Mouse (Mus musculus) liver, embryonic 12.5 days (tissue): ENCODE measurements around the gene Pdss2. TPM values are rescaled to one million over a fixed set of nuclear protein-coding genes. Genes with fewer than 3 reads are reported as not detected.

Source experiments
- ATAC-seq: fragments of 200-750 bp; cut with Nextera tagmentation; 2 replicates; pipeline ENCODE4 v1.8.0; 2017; ENCODE audit warnings: moderate number of reproducible peaks, mild to moderate bottlenecking, moderate library complexity
- H3K27ac ChIP-seq: fragments of 300-500 bp; sonication (generic); 2 replicates; pipeline ENCODE4 v1.5.1; 2016; ENCODE audit warnings: mild to moderate bottlenecking
- H3K27me3 ChIP-seq: fragments of 300-500 bp; sonication (generic); replicated peaks from 2 replicates; pipeline ENCODE4 v1.6.1; 2016; ENCODE audit warnings: mild to moderate bottlenecking, moderate library complexity
- H3K36me3 ChIP-seq: fragments of 300-500 bp; sonication (generic); 2 replicates; pipeline ENCODE4 v1.6.1; 2016; ENCODE audit warnings: mild to moderate bottlenecking, moderate library complexity
- H3K4me1 ChIP-seq: fragments of 300-500 bp; sonication (generic); 2 replicates; pipeline ENCODE4 v1.6.1; 2016
- H3K4me2 ChIP-seq: fragments of 300-500 bp; sonication (generic); 2 replicates; pipeline ENCODE4 v1.6.1; 2016; ENCODE audit warnings: mild to moderate bottlenecking, moderate library complexity
- H3K4me3 ChIP-seq: fragments of 300-500 bp; sonication (generic); 2 replicates; pipeline ENCODE4 v1.5.1; 2016; ENCODE audit warnings: mild to moderate bottlenecking, moderate library complexity
- H3K9ac ChIP-seq: fragments of 300-500 bp; sonication (generic); 2 replicates; pipeline ENCODE4 v1.6.1; 2016; ENCODE audit warnings: mild to moderate bottlenecking, moderate library complexity
- H3K9me3 ChIP-seq: fragments of 300-500 bp; sonication (generic); replicated peaks from 2 replicates; pipeline ENCODE4 v1.6.1; 2016; ENCODE audit warnings: mild to moderate bottlenecking, moderate library complexity
- WGBS: fragments of 180-500 bp; shearing (Covaris S2); methylation state at CpG from one replicate; pipeline ENCODE4 v1.1.7; 2016; ENCODE audit not compliant: insufficient replicate concordance; 5-methylcytosine and 5-hydroxymethylcytosine counted together
- polyA plus RNA-seq: library from polyadenylated mRNA; unstranded; fragments of >200 nt; fragmentation: Nextera tagmentation; extraction: Ambion mirVana; gene quantifications from 2 replicates; pipeline ENCODE4 v1.2.1, GENCODE M21; 2016

The Pdss2 gene
- polyA plus RNA-seq, 1 experiment from 2014 or later, result 10.2 TPM

DNA sequence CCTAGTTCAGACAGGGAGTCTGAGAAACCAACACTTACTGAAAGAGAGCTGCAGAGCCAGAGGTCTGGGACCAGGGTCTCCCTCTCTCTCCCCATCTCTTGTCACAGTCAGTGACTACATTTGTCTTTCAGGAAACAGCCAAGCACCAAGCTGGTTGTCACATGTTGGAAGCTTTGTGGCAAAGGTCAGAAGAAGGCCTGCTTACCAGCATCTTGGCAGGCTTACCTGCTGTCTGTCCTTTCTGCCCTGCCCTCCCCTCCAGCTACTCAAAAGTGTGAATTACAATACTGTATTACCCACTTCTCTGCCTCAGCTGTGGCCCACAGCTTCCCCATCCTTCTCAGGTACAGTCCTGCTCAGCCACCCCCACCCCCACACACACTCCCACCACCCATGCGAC, 232.9 kb downstream of the Pdss2 start:
- Histone ChIP-seq H3K27me3 (0 out of 2 replicates have a peak, but pooled peaks cover 12% of the 10 kb centered on the region), H3K4me3 (no peak overlapping the region), H3K4me1 (peaks cover 21% of the 10 kb centered on the region), H3K27ac (no peak overlapping the region), H3K9me3 (peaks cover 5% of the 10 kb centered on the region; the same call in 1 of the 2 replicates), H3K4me2 (no peak overlapping the region), H3K36me3 (no peaks in the 10 kb centered on the region), H3K9ac (no peak overlapping the region)
- 67% methylated on average over 1 of the region's 1 CpGs for WGBS
- ATAC-seq, result no peak

DNA sequence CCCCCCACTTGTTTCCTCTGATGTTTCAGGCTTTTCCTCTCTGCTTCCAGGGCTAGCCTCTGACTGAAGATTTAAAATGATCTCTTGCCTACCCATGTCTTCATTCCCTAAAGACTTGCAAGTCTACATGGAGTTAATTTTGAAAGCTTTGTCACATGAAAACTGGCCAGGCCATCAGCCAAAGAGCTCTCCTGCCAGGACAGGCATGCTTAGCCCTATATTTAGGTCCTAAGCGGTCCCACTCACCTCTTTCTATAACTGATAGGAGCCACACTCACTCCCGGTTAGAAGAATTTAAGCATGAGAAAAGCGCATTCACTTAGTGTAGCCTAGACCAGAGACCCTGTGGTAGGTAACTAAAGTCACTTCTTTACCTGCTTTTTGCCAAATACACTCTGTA, 233.4 kb downstream of the Pdss2 start:
- WGBS, result 77% methylated on average over 3 of the region's 3 CpGs
- Histone ChIP-seq H3K9me3 (peaks cover 5% of the 10 kb centered on the region; the same call in 1 of the 2 replicates), H3K27ac (no peak overlapping the region), H3K36me3 (no peaks in the 10 kb centered on the region), H3K4me1 (peaks cover 21% of the 10 kb centered on the region), H3K27me3 (0 out of 2 replicates have a peak, but pooled peaks cover 12% of the 10 kb centered on the region), H3K4me2 (no peak overlapping the region), H3K4me3 (no peak overlapping the region), H3K9ac (no peak overlapping the region)
- no peak for ATAC-seq

DNA sequence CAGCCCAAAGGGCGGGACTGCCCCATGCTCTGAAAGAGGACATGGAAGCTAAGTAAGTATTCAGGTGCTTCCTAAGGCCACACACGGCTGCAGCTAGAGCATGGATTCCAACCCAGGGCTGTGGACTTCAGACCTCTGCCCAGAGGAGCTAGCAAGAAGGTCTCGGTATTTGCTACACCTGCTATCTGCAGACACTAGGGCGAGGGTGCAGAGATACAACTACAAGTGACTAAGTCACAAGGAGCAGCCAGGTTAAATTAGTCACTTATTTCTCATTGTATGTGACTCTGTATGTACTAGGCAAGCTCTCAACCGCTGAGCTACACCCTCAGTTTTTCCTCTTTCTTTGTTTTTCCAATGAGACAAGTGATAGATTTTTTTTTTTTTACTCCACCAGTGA, 241.5 kb downstream of the Pdss2 start:
- H3K27me3 ChIP-seq, result no peaks in the 10 kb centered on the region
- ATAC-seq, result no peak
- H3K27ac ChIP-seq, result 0 out of 2 replicates have a peak overlapping the region, but pooled peaks have one; percentile 36
- H3K4me1 ChIP-seq, result peaks cover 5% of the 10 kb centered on the region
- H3K36me3 ChIP-seq, result no peaks in the 10 kb centered on the region
- no peak overlapping the region for H3K4me3 ChIP-seq
- no peak overlapping the region for H3K4me2 ChIP-seq
- no peak overlapping the region for H3K9ac ChIP-seq
- WGBS, result 63% methylated on average over 5 of the region's 5 CpGs
- H3K9me3 ChIP-seq, result peaks cover under 1% of the 10 kb centered on the region; the same call in 1 of the 2 replicates

DNA sequence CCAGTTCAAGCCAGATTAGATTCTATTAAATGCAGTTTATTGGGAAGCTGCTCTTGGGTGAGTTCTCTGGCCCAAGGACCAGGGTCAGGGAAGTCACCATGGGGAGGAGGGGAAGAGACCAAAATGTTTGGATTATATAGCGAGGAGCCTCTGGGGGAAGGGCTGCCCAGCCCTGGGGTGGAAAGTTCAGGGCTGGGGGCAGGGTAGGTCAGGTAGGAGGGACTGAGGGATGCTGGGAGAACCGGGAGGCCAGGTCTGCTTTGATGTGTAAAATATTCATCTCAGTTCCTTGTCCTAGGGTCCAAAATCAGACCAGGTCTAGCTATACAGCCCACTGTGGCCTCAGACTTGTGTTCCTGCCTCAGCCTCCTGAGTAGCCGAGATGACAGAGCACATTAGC, 241.9 kb downstream of the Pdss2 start:
- ATAC-seq, result peak; percentile 53; the same call in 1 of the 2 replicates
- Histone ChIP-seq H3K27ac (0 out of 2 replicates have a peak overlapping the region, but pooled peaks have one; percentile 36), H3K4me3 (no peak overlapping the region), H3K27me3 (no peaks in the 10 kb centered on the region), H3K36me3 (no peaks in the 10 kb centered on the region), H3K4me2 (no peak overlapping the region), H3K9me3 (no peaks in the 10 kb centered on the region), H3K9ac (no peak overlapping the region), H3K4me1 (peaks cover 9% of the 10 kb centered on the region)
- WGBS, result 58% methylated on average over 3 of the region's 3 CpGs

DNA sequence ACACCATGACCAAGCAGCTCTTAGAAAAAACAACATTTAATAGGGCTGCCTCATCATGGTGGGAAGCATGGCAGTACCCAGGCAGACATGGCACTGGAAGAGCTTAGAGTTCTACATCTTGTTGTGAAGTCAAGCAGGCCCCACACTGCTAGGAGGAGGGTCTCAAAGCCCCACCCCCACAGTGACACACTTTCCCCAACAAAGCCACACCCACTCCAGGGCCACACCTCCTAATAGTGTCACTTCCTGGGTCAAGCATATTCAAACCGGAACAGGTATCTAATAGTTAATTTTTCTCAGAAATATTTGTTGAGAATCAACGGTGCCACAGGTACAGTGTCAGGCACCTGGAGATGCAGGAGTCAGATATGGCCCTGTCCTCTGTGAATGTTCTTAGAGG, 244.9 kb downstream of the Pdss2 start:
- H3K36me3 ChIP-seq, result no peaks in the 10 kb centered on the region
- 88% methylated on average over 2 of the region's 2 CpGs for WGBS
- H3K27ac ChIP-seq, result no peak overlapping the region
- H3K27me3 ChIP-seq, result no peaks in the 10 kb centered on the region
- no peak overlapping the region for H3K9ac ChIP-seq
- ATAC-seq, result no peak
- no peak overlapping the region for H3K4me2 ChIP-seq
- peaks cover 10% of the 10 kb centered on the region for H3K4me1 ChIP-seq
- H3K4me3 ChIP-seq, result no peak overlapping the region
- H3K9me3 ChIP-seq, result no peaks in the 10 kb centered on the region

DNA sequence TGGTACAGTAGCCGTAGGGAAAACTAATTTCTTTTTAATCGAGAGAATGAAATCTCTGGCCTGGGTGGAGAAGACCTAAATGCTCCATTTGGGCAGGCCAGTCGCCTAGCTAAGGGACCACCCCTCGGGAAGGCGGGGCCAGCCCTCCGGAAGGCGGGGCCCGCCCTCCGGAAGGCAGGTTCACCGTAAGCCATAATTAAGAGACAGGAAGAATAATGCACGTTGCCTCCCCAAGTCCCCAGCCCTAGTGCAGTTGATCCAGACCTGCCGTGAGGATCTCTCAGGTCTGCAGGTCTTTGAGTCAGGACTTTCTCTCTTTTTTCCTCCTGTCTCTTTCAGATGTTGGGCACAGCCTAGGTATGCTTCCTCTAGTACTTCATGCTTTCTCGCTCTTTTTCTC, 246.4 kb downstream of the Pdss2 start:
- Histone ChIP-seq H3K27me3 (no peaks in the 10 kb centered on the region), H3K4me2 (peak overlapping the region; percentile 64), H3K9me3 (no peaks in the 10 kb centered on the region), H3K36me3 (no peaks in the 10 kb centered on the region), H3K9ac (peak overlapping the region; percentile 36; the same call in 1 of the 2 replicates), H3K4me1 (peaks cover 10% of the 10 kb centered on the region), H3K4me3 (peak overlapping the region; percentile 34), H3K27ac (no peak overlapping the region; the same call in 1 of the 2 replicates)
- WGBS, result 21% methylated on average over 13 of the region's 13 CpGs
- ATAC-seq, result peak; percentile 66

DNA sequence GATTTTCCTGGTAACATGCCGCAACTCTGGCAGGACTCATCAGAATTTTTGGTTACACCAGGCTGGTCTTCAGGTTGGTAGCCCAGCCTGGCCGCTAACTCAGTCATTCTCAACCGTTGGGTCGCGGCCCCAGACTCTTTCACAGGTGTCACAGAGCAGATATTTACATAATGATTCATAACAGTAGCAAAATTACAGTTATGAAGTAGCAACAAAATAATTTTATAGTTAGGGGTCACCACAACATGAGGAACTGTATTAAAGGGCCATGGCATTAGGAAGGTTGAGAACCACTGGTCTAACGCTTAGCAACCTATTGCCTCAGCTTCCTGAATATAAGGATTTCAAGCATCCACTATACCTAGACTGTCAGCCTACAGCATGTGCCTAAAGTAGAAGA, 247.0 kb downstream of the Pdss2 start:
- 85% methylated on average over 6 of the region's 6 CpGs for WGBS
- Histone ChIP-seq H3K27ac (no peak overlapping the region), H3K27me3 (no peaks in the 10 kb centered on the region), H3K36me3 (no peaks in the 10 kb centered on the region), H3K4me1 (peaks cover 10% of the 10 kb centered on the region), H3K9ac (no peak overlapping the region), H3K4me3 (peak overlapping the region; percentile 34; the same call in 1 of the 2 replicates), H3K9me3 (no peaks in the 10 kb centered on the region), H3K4me2 (peak overlapping the region; percentile 64)
- ATAC-seq, result no peak

DNA sequence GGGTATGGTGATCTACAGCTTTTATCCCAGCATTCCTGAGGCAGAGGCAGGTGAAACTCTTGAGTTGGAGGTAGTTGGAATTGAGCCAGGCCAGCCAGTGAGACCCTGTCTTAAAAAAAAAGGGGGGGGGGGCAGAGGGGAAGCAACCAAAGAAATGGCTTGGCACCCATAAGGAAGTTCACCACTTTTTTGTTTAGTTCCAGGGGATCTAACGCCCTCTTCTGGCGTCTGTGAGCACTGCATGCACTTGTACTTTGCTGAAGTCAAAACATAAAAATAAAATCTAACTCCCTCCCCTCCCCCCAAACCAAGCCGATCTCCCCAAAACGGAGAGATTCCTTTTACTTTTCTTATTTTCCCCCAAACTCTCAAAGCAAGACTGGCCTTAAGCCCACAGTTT, 254.1 kb downstream of the Pdss2 start:
- Histone ChIP-seq H3K27ac (no peak overlapping the region), H3K36me3 (no peaks in the 10 kb centered on the region), H3K4me3 (no peak overlapping the region), H3K9me3 (no peaks in the 10 kb centered on the region), H3K27me3 (no peaks in the 10 kb centered on the region), H3K4me2 (no peak overlapping the region), H3K9ac (no peak overlapping the region), H3K4me1 (peaks cover 23% of the 10 kb centered on the region)
- WGBS, result 28% methylated on average over 4 of the region's 4 CpGs
- no peak for ATAC-seq

DNA sequence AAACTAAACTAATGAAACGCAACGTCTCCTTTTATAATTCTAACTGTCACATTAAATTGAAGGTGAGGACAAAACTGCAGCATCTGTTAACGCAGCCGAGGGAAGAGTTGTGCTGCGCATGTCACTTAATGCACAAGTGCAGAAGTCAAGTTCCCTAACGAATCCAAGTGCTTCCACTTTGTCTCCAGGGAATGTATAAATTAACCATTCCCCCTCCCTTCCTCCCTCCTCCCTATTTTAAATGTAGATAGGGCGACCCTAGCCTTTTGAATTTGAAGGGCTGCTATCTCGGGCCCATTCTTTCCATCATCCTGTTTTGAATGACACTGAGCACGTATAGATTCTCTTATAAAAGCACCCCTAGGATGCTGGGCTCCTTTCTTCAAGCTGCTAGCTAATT, 256.2 kb downstream of the Pdss2 start:
- H3K4me3 ChIP-seq, result peak overlapping the region; percentile 74
- no peaks in the 10 kb centered on the region for H3K36me3 ChIP-seq
- H3K4me1 ChIP-seq, result peaks cover 44% of the 10 kb centered on the region
- H3K4me2 ChIP-seq, result peak overlapping the region; percentile 99
- H3K9ac ChIP-seq, result peak overlapping the region; percentile 86
- H3K9me3 ChIP-seq, result no peaks in the 10 kb centered on the region
- H3K27me3 ChIP-seq, result no peaks in the 10 kb centered on the region
- WGBS, result 29% methylated on average over 9 of the region's 9 CpGs
- H3K27ac ChIP-seq, result peak overlapping the region; percentile 33; the same call in 1 of the 2 replicates
- no peak for ATAC-seq

DNA sequence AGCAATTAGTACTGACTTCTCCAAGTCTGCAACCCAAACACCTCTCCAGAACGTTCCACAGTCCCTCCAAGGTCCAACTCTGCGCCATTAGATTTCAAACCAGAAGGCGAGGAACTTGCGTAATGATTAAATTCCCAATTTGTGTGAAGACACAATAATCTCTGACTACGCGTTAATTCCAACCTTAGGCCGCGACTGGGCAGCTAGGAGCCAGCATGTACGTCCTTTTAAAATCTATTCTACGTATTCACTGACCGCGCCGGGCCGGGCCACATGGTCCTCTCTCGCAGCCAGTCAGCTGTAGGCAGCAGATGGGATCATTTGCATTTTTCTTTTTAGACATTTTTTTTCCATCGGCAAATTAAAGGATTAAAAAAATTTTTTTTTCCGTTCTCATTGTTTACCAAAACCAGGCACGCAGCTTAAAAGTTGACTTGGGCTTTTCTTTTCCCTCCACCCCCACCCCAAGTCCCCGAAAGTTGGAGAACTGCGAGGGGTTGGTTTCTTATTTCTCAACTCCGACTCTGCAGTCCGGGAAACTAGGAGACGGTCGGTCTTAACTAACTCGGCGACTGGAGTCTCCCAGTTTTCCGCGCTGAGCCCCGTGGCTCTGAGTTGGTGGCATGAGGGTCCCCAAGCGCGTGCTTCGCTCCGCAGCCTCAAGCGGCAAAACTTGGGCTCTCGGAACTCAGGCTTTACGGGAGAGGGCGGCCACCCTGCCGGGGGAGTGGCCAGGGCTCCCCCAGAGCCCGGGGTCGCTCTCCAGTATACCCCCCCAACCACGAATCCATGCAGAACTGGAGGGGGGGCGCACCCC, 256.8 kb downstream of the Pdss2 start:
- peaks cover 50% of the 10 kb centered on the region for H3K4me1 ChIP-seq
- H3K4me3 ChIP-seq, result peak overlapping the region; percentile 74
- no peaks in the 10 kb centered on the region for H3K9me3 ChIP-seq
- peak overlapping the region; percentile 93 for H3K27ac ChIP-seq
- peak overlapping the region; percentile 99 for H3K4me2 ChIP-seq
- H3K9ac ChIP-seq, result peak overlapping the region; percentile 86
- no peaks in the 10 kb centered on the region for H3K36me3 ChIP-seq
- under 1% methylated on average over 42 of the region's 42 CpGs for WGBS
- no peaks in the 10 kb centered on the region for H3K27me3 ChIP-seq
- ATAC-seq, result peak; percentile 32; the same call in 1 of the 2 replicates

DNA sequence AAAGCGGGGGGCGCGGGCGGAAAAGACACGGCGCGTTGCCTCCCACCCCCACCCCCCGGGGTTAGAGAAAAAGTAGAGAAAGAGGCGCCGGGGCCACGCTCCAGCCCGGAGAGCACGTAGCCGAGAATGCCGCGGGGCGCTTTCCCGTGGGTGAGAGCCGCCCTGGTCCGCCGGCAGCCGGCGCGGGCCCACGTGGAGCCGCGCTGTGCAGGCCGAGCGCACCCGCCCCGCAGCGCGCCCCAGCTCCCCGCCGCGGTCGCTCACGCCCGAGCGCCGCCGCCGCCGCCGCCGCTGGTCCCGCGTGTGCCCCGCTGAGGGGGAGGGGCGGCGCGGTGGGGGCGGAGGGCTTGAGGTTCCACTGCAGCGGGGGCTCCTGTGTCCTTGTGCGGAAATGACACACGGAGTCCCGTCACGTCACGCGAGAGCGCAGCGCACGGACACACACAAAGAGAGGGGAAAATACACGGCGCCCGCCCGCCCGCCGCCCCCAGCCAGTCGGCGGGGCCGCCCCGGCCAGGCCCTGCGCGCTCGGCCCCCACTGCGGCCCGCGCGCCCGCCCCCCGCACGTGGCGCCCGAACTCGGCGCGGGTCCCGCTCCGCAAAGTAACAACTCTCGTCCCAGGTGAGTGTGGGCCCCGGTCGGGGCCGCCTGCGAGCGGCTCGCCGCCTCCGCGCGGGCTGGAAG, 257.6 kb downstream of the Pdss2 start, which contains the start of gene Bend3:
Gene Bend3, plus strand, starts transcription at position 81 of the 685 bp plus-strand sequence.
- H3K4me1 ChIP-seq, result peaks cover 57% of the 10 kb centered on the region
- peak within 1 kb of the TSS; percentile 74 for H3K4me3 ChIP-seq
- WGBS, result under 1% methylated on average over 100 of the region's 101 CpGs

More for the DNA sequence above, 257.6 kb downstream of the Pdss2 start, which contains the start of gene Bend3:
- H3K9ac ChIP-seq, result peak within 1 kb of the TSS; percentile 86
- H3K9me3 ChIP-seq, result no peaks in the 10 kb centered on the region
- peak within 1 kb of the TSS; percentile 93 for H3K27ac ChIP-seq
- H3K27me3 ChIP-seq, result no peaks in the 10 kb centered on the region
- no peaks in the 10 kb centered on the region for H3K36me3 ChIP-seq
- peak; percentile 22 for ATAC-seq
- H3K4me2 ChIP-seq, result peak within 1 kb of the TSS; percentile 99
